Mouse (Mus musculus): Measurements from ENCODE around the gene Cdc42se2. TPM values are rescaled to one million over a fixed set of nuclear protein-coding genes. Genes with fewer than 3 reads are reported as not detected.

The Cdc42se2 gene
- total and polyA plus RNA-seq, 3 experiments = 97.4 to 227 (median 99.1) TPM

DNA sequence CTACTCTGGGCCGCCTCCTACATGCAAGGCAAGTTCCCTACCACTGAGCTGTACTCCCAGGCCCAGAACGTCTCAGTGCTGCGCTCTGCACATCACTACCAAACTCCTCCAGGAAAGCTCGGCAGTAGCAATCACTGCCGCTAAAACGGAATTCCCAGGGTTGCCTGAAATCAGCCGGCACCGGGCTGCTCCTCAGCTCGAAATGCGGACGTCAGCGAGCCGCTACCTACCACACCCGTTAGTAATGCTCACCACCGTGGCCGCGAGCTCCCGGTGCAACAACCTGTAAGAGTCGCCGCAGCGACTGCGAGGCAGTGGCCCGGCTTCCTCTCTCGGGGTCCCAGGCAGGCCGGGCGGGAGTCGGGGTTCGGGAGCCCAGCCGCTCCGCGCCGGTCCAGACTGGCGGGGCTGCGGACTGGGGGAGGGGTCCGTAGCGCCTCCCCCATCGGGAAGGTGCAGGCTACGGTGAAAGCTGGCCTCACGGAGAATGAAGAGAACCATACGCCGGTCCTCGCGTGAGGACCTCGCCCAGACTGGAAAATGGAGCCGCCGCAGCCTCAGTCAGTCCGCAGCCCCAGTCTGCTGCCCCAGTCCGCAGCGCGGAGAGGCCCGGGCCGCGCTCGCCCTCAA, 502 bp downstream of the Cdc42se2 start:
- dilution Hi-C loops (cut with MboI; ENCODE audit: extremely low pct_ligation_motif_present, extremely low pct_unique_long_range_greater_than_20kb, low sequenced_read_pairs) = no loop called here

DNA sequence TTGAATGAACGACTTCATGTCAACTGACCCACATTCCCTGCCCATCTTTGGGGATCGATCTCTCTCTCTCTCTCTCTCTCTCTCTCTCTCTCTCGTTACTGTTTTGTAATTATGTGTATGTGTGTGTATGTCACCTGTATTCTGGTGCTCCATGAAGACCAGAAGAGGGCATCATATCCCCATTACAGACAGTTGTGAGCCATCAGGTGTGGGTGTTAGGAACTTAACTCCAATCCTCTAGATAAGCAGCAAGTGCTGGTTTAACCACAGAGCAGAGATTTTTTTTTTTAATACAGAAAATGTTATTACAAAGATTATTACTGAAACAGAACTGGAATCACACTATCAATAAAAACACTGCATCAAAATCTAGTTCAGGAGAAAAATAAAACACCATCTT, 1.9 kb downstream of the Cdc42se2 start:
- H3K9ac ChIP-seq (ENCODE audit: insufficient read depth, low read depth) = no peak overlapping the region
- in situ Hi-C loops (cut with MboI; ENCODE audit: low pct_ligation_motif_present, low pct_unique_long_range_greater_than_20kb, low sequenced_read_pairs) = no loop called here
- dilution Hi-C loops (cut with MboI; ENCODE audit: extremely low pct_ligation_motif_present, extremely low pct_unique_long_range_greater_than_20kb, low sequenced_read_pairs) = no loop called here
- no peaks in the 10 kb centered on the region for H3K9me3 ChIP-seq (replicated peaks; ENCODE audit: low read length)
- H3K27ac ChIP-seq (ENCODE audit: insufficient read depth, low read depth) = no peak overlapping the region
- H3K79me2 ChIP-seq (replicated peaks; ENCODE audit: control insufficient read depth, extremely low read depth, insufficient read depth, poor library complexity, severe bottlenecking) = peaks cover 64% of the 10 kb centered on the region
- H3K4me2 ChIP-seq (ENCODE audit: insufficient read depth, low read depth, poor library complexity, severe bottlenecking) = 0 out of 2 replicates have a peak overlapping the region, but pooled peaks have one; percentile 25
- DNase-seq (ENCODE audit: extremely low read depth) = no peak
- H3K36me3 ChIP-seq (replicated peaks in 1 of 2; ENCODE audit: control insufficient read depth in 1 of 2, insufficient read depth in 1 of 2, low read length in 1 of 2) = peaks cover 3 to 14% of the 10 kb centered on the region in 2 experiments
- peak overlapping the region in 2 of 3 experiments; percentile 64 to 90 for H3K4me3 ChIP-seq (replicated peaks in 1 of 3; ENCODE audit: low read depth in 2 of 3, low read length in 2 of 3, poor library complexity in 1 of 3)
- H3K4me1 ChIP-seq (ENCODE audit: control insufficient read depth in 1 of 2, insufficient read depth in 2 of 2) = peaks cover 19 to 60% of the 10 kb centered on the region in 2 experiments
- TF ChIP-seq CTCF (conservative IDR thresholded peaks at IDR 0.05 in 1 of 2, IDR thresholded peaks at IDR 0.05 in 1 of 2; ENCODE audit: low read depth in 2 of 2, low read length in 2 of 2) (peak in 1 of 2 experiments; percentile 51; a peak in 2 of 4 replicates), NELFE (IDR thresholded peaks at IDR 0.05; ENCODE audit: low read depth, low read length) (0 out of 2 replicates have a peak, but pooled peaks have one; percentile 22), ZMIZ1 (IDR thresholded peaks at IDR 0.05; ENCODE audit: low read depth, low read length) (no peak), SMC3 (IDR thresholded peaks at IDR 0.05; ENCODE audit: low read depth, low read length) (peak; percentile 44; the same call in 1 of the 2 replicates), RAD21 (IDR thresholded peaks at IDR 0.05; ENCODE audit: low read depth, low read length) (peak; percentile 33), SIN3A (IDR thresholded peaks at IDR 0.05; ENCODE audit: low read length) (peak; percentile 24; the same call in 1 of the 2 replicates)
- H3K27me3 ChIP-seq (replicated peaks) = no peaks in the 10 kb centered on the region

More for the DNA sequence above, 502 bp downstream of the Cdc42se2 start:
- H3K4me3 ChIP-seq (replicated peaks in 1 of 3; ENCODE audit: low read depth in 2 of 3, low read length in 2 of 3, poor library complexity in 1 of 3) = peak overlapping the region; percentile 64 to 90 (median 84)
- in situ Hi-C loops (cut with MboI; ENCODE audit: low pct_ligation_motif_present, low pct_unique_long_range_greater_than_20kb, low sequenced_read_pairs) = no loop called here
- TF ChIP-seq MEF2A (IDR thresholded peaks at IDR 0.05; ENCODE audit: borderline replicate concordance, low read depth, low read length) (no peak), HCFC1 (IDR thresholded peaks at IDR 0.05; ENCODE audit: low read depth, low read length) (no peak), UBTF (IDR thresholded peaks at IDR 0.05; ENCODE audit: low read depth, low read length) (peak; percentile 88; the same call in 1 of the 2 replicates), RCOR1 (conservative IDR thresholded peaks at IDR 0.05; ENCODE audit: low read depth, low read length) (no peak; the same call in 1 of the 2 replicates), POLR2A (IDR thresholded peaks at IDR 0.05; ENCODE audit: low read depth, low read length) (no peak), SIN3A (IDR thresholded peaks at IDR 0.05; ENCODE audit: low read length) (peak; percentile 86), BHLHE40 (IDR thresholded peaks at IDR 0.05; ENCODE audit: low read depth, low read length) (peak; percentile 33), NRF1 (IDR thresholded peaks at IDR 0.05; ENCODE audit: low read depth, low read length) (no peak), ZMIZ1 (IDR thresholded peaks at IDR 0.05; ENCODE audit: low read depth, low read length) (no peak), PAX5 (IDR thresholded peaks at IDR 0.05; ENCODE audit: low read length) (no peak), CHD2 (IDR thresholded peaks at IDR 0.05; ENCODE audit: low read length) (peak; percentile 82), ETS1 (conservative IDR thresholded peaks at IDR 0.05; ENCODE audit: low read depth, low read length) (no peak), MAZ (IDR thresholded peaks at IDR 0.05; ENCODE audit: low read depth, low read length) (no peak), JUN (IDR thresholded peaks at IDR 0.05; ENCODE audit: insufficient read depth, low read depth, low read length) (no peak), MAX (IDR thresholded peaks at IDR 0.05; ENCODE audit: low read length) (no peak), E2F4 (IDR thresholded peaks at IDR 0.05; ENCODE audit: insufficient replicate concordance, low read depth, low read length) (no peak), USF1 (IDR thresholded peaks at IDR 0.05; ENCODE audit: low read depth, low read length) (no peak), MYC (IDR thresholded peaks at IDR 0.05; ENCODE audit: low read depth, low read length) (no peak), ZNF384 (IDR thresholded peaks at IDR 0.05; ENCODE audit: low read depth, low read length) (no peak), TBP (conservative IDR thresholded peaks at IDR 0.05; ENCODE audit: low read depth, low read length) (no peak), NELFE (IDR thresholded peaks at IDR 0.05; ENCODE audit: low read depth, low read length) (no peak), RAD21 (IDR thresholded peaks at IDR 0.05; ENCODE audit: low read depth, low read length) (no peak; the same call in 1 of the 2 replicates), JUND (conservative IDR thresholded peaks at IDR 0.05; ENCODE audit: low read depth, low read length) (no peak), CTCF (conservative IDR thresholded peaks at IDR 0.05 in 1 of 2, IDR thresholded peaks at IDR 0.05 in 1 of 2; ENCODE audit: low read depth in 2 of 2, low read length in 2 of 2) (no peak), IRF4 (IDR thresholded peaks at IDR 0.05; ENCODE audit: low read depth, low read length) (no peak), EP300 (IDR thresholded peaks at IDR 0.05; ENCODE audit: low read length) (no peak), POLR2AphosphoS2 (IDR thresholded peaks at IDR 0.05; ENCODE audit: low read depth, low read length) (no peak), SMC3 (IDR thresholded peaks at IDR 0.05; ENCODE audit: low read depth, low read length) (no peak; the same call in 1 of the 2 replicates), ELF1 (IDR thresholded peaks at IDR 0.05; ENCODE audit: low read depth, low read length) (no peak), CHD1 (IDR thresholded peaks at IDR 0.05; ENCODE audit: low read depth, low read length) (peak; percentile 27; the same call in 1 of the 2 replicates)
- peak overlapping the region; percentile 91 for H3K9ac ChIP-seq (ENCODE audit: insufficient read depth, low read depth)
- peak; percentile 61 for DNase-seq (ENCODE audit: extremely low read depth)
- H3K36me3 ChIP-seq (replicated peaks in 1 of 2; ENCODE audit: control insufficient read depth in 1 of 2, insufficient read depth in 1 of 2, low read length in 1 of 2) = peaks cover 3 to 14% of the 10 kb centered on the region in 2 experiments
- H3K27me3 ChIP-seq (replicated peaks) = no peaks in the 10 kb centered on the region
- peak overlapping the region; percentile 74 for H3K27ac ChIP-seq (ENCODE audit: insufficient read depth, low read depth)
- peaks cover 51% of the 10 kb centered on the region for H3K79me2 ChIP-seq (replicated peaks; ENCODE audit: control insufficient read depth, extremely low read depth, insufficient read depth, poor library complexity, severe bottlenecking)
- peaks cover 2% of the 10 kb centered on the region for H3K9me3 ChIP-seq (replicated peaks; ENCODE audit: low read length)
- peak overlapping the region; percentile 99; the same call in 1 of the 2 replicates for H3K4me2 ChIP-seq (ENCODE audit: insufficient read depth, low read depth, poor library complexity, severe bottlenecking)
- H3K4me1 ChIP-seq (ENCODE audit: control insufficient read depth in 1 of 2, insufficient read depth in 2 of 2) = peaks cover 21 to 49% of the 10 kb centered on the region in 2 experiments
